Mouse (Mus musculus) olfactory bulb, adult 2 months (tissue): ENCODE data around the gene Tmem169. TPM values are rescaled to one million over a fixed set of nuclear protein-coding genes. Genes with fewer than 3 reads are reported as not detected.

Experiments
- H3K27ac ChIP-seq: fragments of 200-500 bp; 2 replicates; pipeline ENCODE4 v1.5.1; 2012; ENCODE audit warnings: low read depth, low read length; ENCODE audit not compliant: insufficient read depth
- H3K4me1 ChIP-seq: fragments of 200-500 bp; 2 replicates; pipeline ENCODE4 v1.6.1; 2012; ENCODE audit warnings: low read length; ENCODE audit not compliant: control insufficient read depth, insufficient read depth
- H3K4me3 ChIP-seq: fragments of 200-500 bp; 2 replicates; pipeline ENCODE4 v1.5.1; 2012; ENCODE audit warnings: mild to moderate bottlenecking, low read depth, low read length, moderate library complexity; ENCODE audit not compliant: insufficient read depth
- CTCF ChIP-seq: fragments of 200-500 bp; IDR thresholded peaks from 2 replicates; pipeline ENCODE4 v1.5.1; 2012; ENCODE audit warnings: low read depth, mild to moderate bottlenecking, low read length, moderate library complexity; ENCODE audit not compliant: insufficient read depth
- POLR2A ChIP-seq: fragments of 200-500 bp; IDR thresholded peaks from 2 replicates; pipeline ENCODE4 v1.6.1; 2012; ENCODE audit warnings: mild to moderate bottlenecking, low read depth, low read length, moderate library complexity; ENCODE audit not compliant: insufficient read depth
- WGBS: fragments of 180-500 bp; shearing (Covaris S2); methylation state at CpG from one replicate; pipeline ENCODE4 v1.1.7; 2018; 5-methylcytosine and 5-hydroxymethylcytosine counted together
- polyA plus RNA-seq: library from polyadenylated mRNA; stranded (reverse); fragments of >200 nt; gene quantifications from 2 replicates; pipeline ENCODE4 v1.2.4, GENCODE M21; 2012; ENCODE audit warnings: low replicate concordance; ENCODE audit not compliant: missing spikeins, insufficient read depth, insufficient read length

Gene Tmem169
- polyA plus RNA-seq, 1 experiment: not detected

DNA sequence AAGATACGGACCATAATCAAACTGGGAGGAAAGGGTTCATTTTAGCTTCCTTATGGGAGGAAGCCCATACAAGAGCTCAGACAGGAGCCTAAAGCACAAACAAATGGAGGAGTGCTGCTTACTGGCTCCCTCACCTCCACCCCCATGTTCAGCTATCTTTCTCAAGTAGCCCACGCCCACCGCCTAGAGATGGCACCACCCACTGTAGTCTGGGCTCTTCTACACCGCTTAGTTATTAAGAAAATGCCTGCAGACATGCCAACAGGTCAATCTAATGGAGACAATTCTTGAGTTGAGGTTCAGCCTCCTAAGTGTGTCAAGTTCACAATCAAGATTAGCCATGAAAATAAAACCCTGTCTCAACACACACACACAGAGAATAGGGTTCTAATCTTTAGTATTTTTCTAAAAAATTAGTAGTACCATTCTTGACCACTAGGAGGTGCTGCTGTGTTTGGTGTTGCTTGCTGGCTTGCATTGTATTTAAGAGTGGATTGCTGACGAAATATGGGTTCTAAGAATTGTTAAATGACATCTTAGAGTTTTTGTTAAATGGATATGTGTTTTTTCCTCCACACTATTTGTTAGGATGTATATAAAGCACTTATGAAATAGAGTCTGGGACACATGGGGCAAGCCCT lies 29.4 kb downstream of the Tmem169 start:
- WGBS: 74% methylated on average over 5 of the region's 5 CpGs
- TF ChIP-seq POLR2A (no peak), CTCF (no peak)
- H3K27ac ChIP-seq: no peak overlapping the region
- H3K4me1 ChIP-seq: no peaks in the 10 kb centered on the region
- H3K4me3 ChIP-seq: no peak overlapping the region

DNA sequence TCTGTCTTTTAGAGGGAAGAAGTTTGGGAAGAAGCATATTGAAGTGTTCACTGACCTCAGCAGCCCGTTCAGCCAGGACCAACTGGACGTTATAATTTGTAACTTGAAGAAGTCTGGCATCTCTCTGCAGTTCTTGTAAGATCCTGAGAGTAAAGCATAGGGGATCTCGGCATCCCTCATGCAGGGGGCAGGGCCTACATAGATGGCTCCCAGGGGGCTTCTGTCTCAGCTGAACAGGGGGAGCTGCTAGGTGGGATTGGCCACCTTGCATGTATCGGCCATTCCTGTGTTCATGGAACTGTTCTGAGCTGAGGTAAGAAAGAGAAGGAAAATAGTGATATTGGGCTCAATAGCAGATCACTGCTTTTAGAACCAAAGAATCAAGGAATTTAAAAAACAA lies 31.3 kb downstream of the Tmem169 start:
- Histone ChIP-seq H3K4me1 (no peaks in the 10 kb centered on the region), H3K4me3 (no peak overlapping the region), H3K27ac (no peak overlapping the region)
- WGBS: 92% methylated on average over 4 of the region's 4 CpGs
- no peak for TF ChIP-seq POLR2A
- no peak for TF ChIP-seq CTCF

DNA sequence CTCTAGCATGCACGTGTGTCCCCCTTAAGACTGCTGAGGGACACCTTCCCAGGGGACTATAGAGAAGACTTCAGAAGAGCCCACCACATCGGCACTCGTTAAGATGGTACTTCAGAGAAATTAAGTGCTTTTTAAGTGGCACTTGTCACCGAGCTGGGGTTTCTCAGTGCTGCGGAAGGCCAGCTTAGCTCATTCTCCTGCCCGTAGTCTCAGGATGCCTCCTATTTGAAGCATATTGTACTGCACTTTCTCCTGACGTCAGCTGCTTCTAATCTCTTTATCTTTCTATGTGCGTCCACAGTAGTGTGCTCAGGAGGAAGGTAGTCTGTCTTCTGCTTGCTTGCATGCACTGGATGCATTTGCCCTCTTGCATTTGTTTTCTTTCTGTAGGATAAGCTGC lies 32.2 kb downstream of the Tmem169 start:
- TF ChIP-seq POLR2A: no peak
- no peak for TF ChIP-seq CTCF
- H3K27ac ChIP-seq: no peak overlapping the region
- H3K4me1 ChIP-seq: no peaks in the 10 kb centered on the region
- WGBS: 80% methylated on average over 8 of the region's 8 CpGs
- no peak overlapping the region for H3K4me3 ChIP-seq

DNA sequence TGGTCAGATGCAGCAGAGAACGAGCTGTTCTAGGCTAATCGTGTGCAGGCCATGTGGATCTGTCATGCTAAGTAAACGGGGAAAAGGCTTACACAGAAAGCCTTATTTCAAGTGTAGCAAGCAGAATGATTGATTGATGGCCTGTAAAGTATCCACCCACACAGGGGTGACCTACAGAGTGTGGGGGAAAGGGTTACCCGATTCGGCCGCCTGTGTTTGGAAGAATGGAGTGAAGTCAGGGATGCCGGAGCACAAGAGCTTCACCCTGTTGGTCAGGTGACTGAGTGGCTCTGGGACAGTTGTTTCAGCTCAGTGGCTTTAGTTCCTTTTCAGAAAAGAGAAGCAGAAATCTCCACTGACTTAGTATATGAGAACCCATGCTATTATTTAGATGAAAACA lies 32.7 kb downstream of the Tmem169 start:
- Histone ChIP-seq H3K4me3 (no peak overlapping the region), H3K4me1 (no peaks in the 10 kb centered on the region), H3K27ac (no peak overlapping the region)
- WGBS: 82% methylated on average over 7 of the region's 7 CpGs
- TF ChIP-seq POLR2A: no peak
- no peak for TF ChIP-seq CTCF

- 92% methylated on average over 5 of the region's 5 CpGs for WGBS
- Histone ChIP-seq H3K4me1 (no peaks in the 10 kb centered on the region), H3K4me3 (no peak overlapping the region), H3K27ac (no peak overlapping the region)
- TF ChIP-seq POLR2A (no peak), CTCF (no peak)
These were observed 36.6 kb downstream of the Tmem169 start for GRCm38 (mm10) chr1:72320759-72321158.

DNA sequence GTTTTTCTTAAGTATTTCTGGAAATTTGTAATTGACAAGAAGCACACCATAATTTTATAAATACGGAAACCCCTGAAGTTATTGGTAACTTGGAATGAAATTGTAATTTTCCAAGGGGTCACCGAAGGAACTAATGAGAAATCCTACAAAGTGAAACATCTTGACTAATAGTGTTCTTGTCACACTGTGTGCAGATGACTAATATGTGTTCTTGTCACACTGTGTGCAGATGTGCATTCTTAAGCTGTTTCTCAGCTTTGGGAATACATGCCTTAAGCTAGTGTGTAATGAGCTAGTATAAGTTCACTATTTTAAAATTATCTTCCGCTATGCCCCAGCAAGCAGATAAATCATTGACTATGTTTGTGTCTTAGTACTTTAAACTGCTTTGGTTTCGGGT lies 39.1 kb downstream of the Tmem169 start:
- H3K4me1 ChIP-seq: no peaks in the 10 kb centered on the region
- no peak overlapping the region for H3K27ac ChIP-seq
- WGBS: 93% methylated on average over 4 of the region's 4 CpGs
- no peak overlapping the region for H3K4me3 ChIP-seq
- TF ChIP-seq CTCF (no peak), POLR2A (no peak)

- no peak for TF ChIP-seq CTCF
- no peak for TF ChIP-seq POLR2A
- Histone ChIP-seq H3K4me3 (no peak overlapping the region), H3K4me1 (no peaks in the 10 kb centered on the region), H3K27ac (no peak overlapping the region)
- WGBS: 91% methylated on average over 11 of the region's 11 CpGs
These were observed 42.1 kb downstream of the Tmem169 start for GRCm38 (mm10) chr1:72326162-72326821.

DNA sequence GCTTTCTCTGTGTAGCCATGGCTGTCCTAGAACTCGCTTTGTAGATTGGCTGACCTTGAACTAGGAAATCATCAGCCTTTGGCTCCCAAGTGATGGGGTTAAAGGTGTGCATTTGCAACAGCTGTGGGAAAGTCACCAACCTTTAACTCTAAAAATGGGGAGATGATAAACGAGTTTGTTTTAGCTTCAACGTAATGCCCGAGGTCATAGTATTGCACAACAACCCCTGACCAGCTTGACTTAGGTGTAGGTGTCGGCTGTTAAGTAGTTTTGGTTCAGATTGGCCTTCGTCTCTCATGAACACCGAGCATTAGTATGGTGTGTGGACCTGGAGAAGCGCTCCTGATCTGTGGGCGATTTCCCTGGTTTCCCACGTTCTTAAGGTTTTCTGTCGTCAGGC lies 50.6 kb downstream of the Tmem169 start:
- Histone ChIP-seq H3K4me3 (no peak overlapping the region), H3K27ac (no peak overlapping the region), H3K4me1 (0 out of 2 replicates have a peak, but pooled peaks cover 2% of the 10 kb centered on the region)
- TF ChIP-seq CTCF (no peak), POLR2A (no peak)
- WGBS: 98% methylated on average over 11 of the region's 11 CpGs

DNA sequence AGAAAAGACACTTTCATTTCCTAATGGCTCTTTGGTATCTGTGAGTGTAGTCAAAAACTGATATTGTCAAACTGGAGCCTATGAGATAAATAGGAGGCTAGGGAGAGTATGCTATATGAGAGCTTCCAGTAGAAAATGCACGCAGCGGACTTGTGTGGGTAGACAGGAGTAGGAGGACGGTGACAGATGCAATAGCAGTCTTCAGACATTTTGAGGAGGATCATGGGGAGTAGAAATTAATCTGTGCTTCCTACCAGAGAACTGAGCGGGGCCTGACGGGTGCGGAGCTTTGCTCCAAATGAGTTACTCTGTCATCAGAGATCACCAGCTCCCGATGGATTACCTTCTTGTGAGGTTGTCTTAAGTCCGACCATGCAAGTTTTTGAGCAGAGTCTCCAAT lies 52.6 kb downstream of the Tmem169 start:
- no peak overlapping the region for H3K27ac ChIP-seq
- 58% methylated on average over 8 of the region's 8 CpGs for WGBS
- no peak overlapping the region for H3K4me3 ChIP-seq
- TF ChIP-seq CTCF (no peak), POLR2A (no peak)
- 0 out of 2 replicates have a peak, but pooled peaks cover 2% of the 10 kb centered on the region for H3K4me1 ChIP-seq
